Mouse (Mus musculus): Measurements from ENCODE around the gene Nsmf. TPM values are rescaled to one million over a fixed set of nuclear protein-coding genes. Genes with fewer than 3 reads are reported as not detected.

Gene Nsmf
- 30.6 TPM for polyA plus RNA-seq (2012; fragmentation: generic; extraction: Trizol)
- long read RNA-seq, experiment 1, transcript Nsmf-201 (15 exons, 2,922 nt) = major isoform, 11 of 28 reads
- long read RNA-seq, experiment 1, partial matches to known transcripts = 5 of 28 reads
- long read RNA-seq, experiment 1, other reads (novel, unspliced or antisense) = 9 of 28 reads
- long read RNA-seq, experiment 2, transcript Nsmf-201 (15 exons, 2,922 nt) = major isoform, 216 of 321 reads
- long read RNA-seq, experiment 2, transcript Nsmf-202 (14 exons, 2,824 nt) = minor isoform, 16 of 321 reads
- long read RNA-seq, experiment 2, partial matches to known transcripts = 15 of 321 reads
- long read RNA-seq, experiment 2, other reads (novel, unspliced or antisense) = 69 of 321 reads

- peak; percentile 36 for TF ChIP-seq MAX (IDR thresholded peaks at IDR 0.05)
- no peak for TF ChIP-seq CTCF (IDR thresholded peaks at IDR 0.05; ENCODE audit: control insufficient read depth, insufficient read depth, insufficient read length)
- Histone ChIP-seq H3K4me3 (ENCODE audit: insufficient read depth, poor library complexity, severe bottlenecking) (peak within 1 kb of the TSS; percentile 56), H3K27me3 (ENCODE audit: control insufficient read depth, insufficient read depth, insufficient read length) (no peaks in the 10 kb centered on the region)
These were observed at the start of gene Nsmf for GRCm38 (mm10) chr2:25054221-25055067. Gene Nsmf, plus strand, starts transcription at chr2:25054355.

GRCm38 (mm10) chr2:25006767-25007166 is 47.4 kb upstream of the Nsmf start:
- TF ChIP-seq MYOD1 (IDR thresholded peaks at IDR 0.05; ENCODE audit: control insufficient read depth, insufficient read length, low read depth) (no peak), USF1 (IDR thresholded peaks at IDR 0.05; ENCODE audit: low read depth) (no peak), CEBPB (IDR thresholded peaks at IDR 0.05; ENCODE audit: low read depth) (no peak), CTCF (IDR thresholded peaks at IDR 0.05; ENCODE audit: control insufficient read depth, insufficient read depth, insufficient read length) (no peak), MYOG (IDR thresholded peaks at IDR 0.05; ENCODE audit: control insufficient read depth, extremely low read depth, insufficient read length) (no peak), FOSL1 (IDR thresholded peaks at IDR 0.05; ENCODE audit: insufficient read depth, low read length, poor library complexity, severe bottlenecking) (no peak), MAX (IDR thresholded peaks at IDR 0.05) (no peak)
- Histone ChIP-seq H3K4me3 (ENCODE audit: insufficient read depth, poor library complexity, severe bottlenecking) (no peak overlapping the region), H3K79me3 (ENCODE audit: low read depth) (no peaks in the 10 kb centered on the region), H3ac (ENCODE audit: control insufficient read depth, insufficient read length, low read depth) (no peak overlapping the region), H3K79me2 (ENCODE audit: control insufficient read depth, insufficient read depth) (no peaks in the 10 kb centered on the region), H3K27me3 (ENCODE audit: control insufficient read depth, insufficient read depth, insufficient read length) (no peaks in the 10 kb centered on the region), H3K36me3 (ENCODE audit: control insufficient read depth, insufficient read depth) (no peaks in the 10 kb centered on the region)

More at GRCm38 (mm10) chr2:25054221-25055067, at the start of gene Nsmf:
- peaks cover 19% of the 10 kb centered on the region for H3K79me2 ChIP-seq (ENCODE audit: control insufficient read depth, insufficient read depth)
- peaks cover 6% of the 10 kb centered on the region for H3K36me3 ChIP-seq (ENCODE audit: control insufficient read depth, insufficient read depth)
- peak within 1 kb of the TSS; percentile 62 for H3ac ChIP-seq (ENCODE audit: control insufficient read depth, insufficient read length, low read depth)
- H3K79me3 ChIP-seq (ENCODE audit: low read depth) = no peaks in the 10 kb centered on the region

- TF ChIP-seq MYOG (IDR thresholded peaks at IDR 0.05; ENCODE audit: control insufficient read depth, extremely low read depth, insufficient read length) = no peak
- no peak for TF ChIP-seq CTCF (IDR thresholded peaks at IDR 0.05; ENCODE audit: control insufficient read depth, insufficient read depth, insufficient read length)
- Histone ChIP-seq H3K27me3 (ENCODE audit: control insufficient read depth, insufficient read depth, insufficient read length) (no peaks in the 10 kb centered on the region), H3K79me2 (ENCODE audit: control insufficient read depth, insufficient read depth) (no peaks in the 10 kb centered on the region), H3ac (ENCODE audit: control insufficient read depth, insufficient read length, low read depth) (no peak overlapping the region), H3K36me3 (ENCODE audit: control insufficient read depth, insufficient read depth) (no peaks in the 10 kb centered on the region), H3K79me3 (ENCODE audit: low read depth) (no peaks in the 10 kb centered on the region), H3K4me3 (ENCODE audit: insufficient read depth, poor library complexity, severe bottlenecking) (no peak overlapping the region)
These were observed 45.9 kb upstream of the Nsmf start for GRCm38 (mm10) chr2:25008250-25008649.

GRCm38 (mm10) chr2:25022678-25023077 is 31.5 kb upstream of the Nsmf start:
- Histone ChIP-seq H3K4me3 (ENCODE audit: insufficient read depth, poor library complexity, severe bottlenecking) (no peak overlapping the region), H3ac (ENCODE audit: control insufficient read depth, insufficient read length, low read depth) (no peak overlapping the region), H3K36me3 (ENCODE audit: control insufficient read depth, insufficient read depth) (no peaks in the 10 kb centered on the region), H3K79me2 (ENCODE audit: control insufficient read depth, insufficient read depth) (no peaks in the 10 kb centered on the region), H3K79me3 (ENCODE audit: low read depth) (no peaks in the 10 kb centered on the region), H3K27me3 (ENCODE audit: control insufficient read depth, insufficient read depth, insufficient read length) (no peaks in the 10 kb centered on the region)
- TF ChIP-seq MAX (IDR thresholded peaks at IDR 0.05) (no peak), MYOD1 (IDR thresholded peaks at IDR 0.05; ENCODE audit: control insufficient read depth, insufficient read length, low read depth) (no peak), FOSL1 (IDR thresholded peaks at IDR 0.05; ENCODE audit: insufficient read depth, low read length, poor library complexity, severe bottlenecking) (no peak), CTCF (IDR thresholded peaks at IDR 0.05; ENCODE audit: control insufficient read depth, insufficient read depth, insufficient read length) (no peak), USF1 (IDR thresholded peaks at IDR 0.05; ENCODE audit: low read depth) (no peak)

DNA sequence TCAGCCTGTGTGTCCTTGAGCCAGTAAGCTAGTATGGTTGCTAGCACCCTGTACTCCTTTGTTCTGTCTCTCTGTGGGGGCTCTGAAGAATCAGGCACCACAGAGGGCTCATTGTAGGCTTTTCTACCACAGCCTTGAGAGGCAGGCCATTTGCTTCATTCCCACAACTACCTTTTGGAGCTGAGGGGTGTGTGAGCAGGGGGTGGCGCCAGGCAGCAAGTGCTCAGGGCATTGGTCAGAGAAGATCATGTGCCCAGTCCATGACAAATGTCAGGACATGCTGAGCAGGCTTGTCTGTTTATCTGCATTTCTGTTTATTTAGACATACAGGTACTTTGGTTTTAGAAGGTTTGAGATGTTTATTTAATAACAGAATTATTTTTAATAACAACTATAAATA is 29.0 kb upstream of the Nsmf start:
- TF ChIP-seq MYOG (IDR thresholded peaks at IDR 0.05; ENCODE audit: control insufficient read depth, extremely low read depth, insufficient read length) (no peak), FOSL1 (IDR thresholded peaks at IDR 0.05; ENCODE audit: insufficient read depth, low read length, poor library complexity, severe bottlenecking) (no peak), USF1 (IDR thresholded peaks at IDR 0.05; ENCODE audit: low read depth) (peak; percentile 26), MYOD1 (IDR thresholded peaks at IDR 0.05; ENCODE audit: control insufficient read depth, insufficient read length, low read depth) (no peak)
- no peak overlapping the region for H3K4me3 ChIP-seq (ENCODE audit: insufficient read depth, poor library complexity, severe bottlenecking)

DNA sequence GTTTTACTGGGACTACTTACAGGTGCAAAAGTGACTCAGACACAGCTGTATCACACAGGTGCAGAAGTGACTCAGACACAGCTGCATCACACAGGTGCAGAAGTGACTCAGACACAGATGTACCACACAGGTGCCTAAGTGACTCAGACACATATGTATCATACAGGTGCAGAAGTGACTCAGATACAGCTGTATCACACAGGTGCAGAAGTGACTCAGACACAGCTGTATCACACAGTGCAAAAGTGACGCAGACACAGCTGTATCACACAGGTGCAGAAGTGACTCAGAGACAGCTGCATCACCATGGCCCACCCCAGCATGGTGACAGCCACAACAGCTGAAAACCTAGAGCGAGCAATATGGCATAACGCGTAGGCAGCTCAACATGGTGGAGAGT is 19.2 kb upstream of the Nsmf start:
- no peak overlapping the region for H3K4me3 ChIP-seq (ENCODE audit: insufficient read depth, poor library complexity, severe bottlenecking)
- H3ac ChIP-seq (ENCODE audit: control insufficient read depth, insufficient read length, low read depth) = no peak overlapping the region
- H3K27me3 ChIP-seq (ENCODE audit: control insufficient read depth, insufficient read depth, insufficient read length) = no peaks in the 10 kb centered on the region
- H3K36me3 ChIP-seq (ENCODE audit: control insufficient read depth, insufficient read depth) = no peaks in the 10 kb centered on the region
- TF ChIP-seq USF1 (IDR thresholded peaks at IDR 0.05; ENCODE audit: low read depth) = no peak
- TF ChIP-seq MYOD1 (IDR thresholded peaks at IDR 0.05; ENCODE audit: control insufficient read depth, insufficient read length, low read depth) = peak; percentile 79
- no peaks in the 10 kb centered on the region for H3K79me3 ChIP-seq (ENCODE audit: low read depth)
- no peaks in the 10 kb centered on the region for H3K79me2 ChIP-seq (ENCODE audit: control insufficient read depth, insufficient read depth)

More for the DNA sequence above, 29.0 kb upstream of the Nsmf start:
- no peaks in the 10 kb centered on the region for H3K79me2 ChIP-seq (ENCODE audit: control insufficient read depth, insufficient read depth)
- H3K36me3 ChIP-seq (ENCODE audit: control insufficient read depth, insufficient read depth) = no peaks in the 10 kb centered on the region
- H3K27me3 ChIP-seq (ENCODE audit: control insufficient read depth, insufficient read depth, insufficient read length) = no peaks in the 10 kb centered on the region
- H3ac ChIP-seq (ENCODE audit: control insufficient read depth, insufficient read length, low read depth) = no peak overlapping the region
- no peaks in the 10 kb centered on the region for H3K79me3 ChIP-seq (ENCODE audit: low read depth)

All from C2C12 (cell line).